Mouse (Mus musculus) neural tube, embryonic 11.5 days (tissue): ENCODE measurements around the gene Bex4. TPM values are rescaled to one million over a fixed set of nuclear protein-coding genes. Genes with fewer than 3 reads are reported as not detected.

Source experiments
- ATAC-seq: fragments of 200-750 bp; cut with Nextera tagmentation; 2 replicates; pipeline ENCODE4 v1.8.0; 2017; ENCODE audit warnings: moderate number of reproducible peaks, mild to moderate bottlenecking, moderate TSS enrichment, moderate library complexity; ENCODE audit not compliant: insufficient read depth, low FRiP score, low TSS enrichment
- DNase-seq: peaks from one replicate; pipeline ENCODE4 v3.0.0-alpha.2; 2015; ENCODE audit warnings: low spot score
- H3K27ac ChIP-seq: fragments of 300-500 bp; sonication (generic); 2 replicates; pipeline ENCODE4 v1.5.1; 2014; ENCODE audit warnings: low read depth, mild to moderate bottlenecking, low read length
- H3K27me3 ChIP-seq: fragments of 300-500 bp; sonication (generic); 2 replicates; pipeline ENCODE4 v1.6.1; 2014; ENCODE audit warnings: mild to moderate bottlenecking, low read length, mixed read lengths; ENCODE audit not compliant: control insufficient read depth, insufficient read depth
- H3K36me3 ChIP-seq: fragments of 300-500 bp; sonication (generic); 2 replicates; pipeline ENCODE4 v1.6.1; 2014; ENCODE audit warnings: mild to moderate bottlenecking, low read length, moderate library complexity, mixed read lengths; ENCODE audit not compliant: control insufficient read depth, insufficient read depth
- H3K4me1 ChIP-seq: fragments of 300-500 bp; sonication (generic); 2 replicates; pipeline ENCODE4 v1.6.1; 2014; ENCODE audit warnings: low read length, mixed read lengths; ENCODE audit not compliant: control insufficient read depth, insufficient read depth
- H3K4me2 ChIP-seq: fragments of 300-500 bp; sonication (generic); 2 replicates; pipeline ENCODE4 v1.6.1; 2014; ENCODE audit warnings: low read depth, mild to moderate bottlenecking, moderate library complexity
- H3K4me3 ChIP-seq: fragments of 300-500 bp; sonication (generic); 2 replicates; pipeline ENCODE4 v1.5.1; 2014; ENCODE audit warnings: low read depth, low read length
- H3K9ac ChIP-seq: fragments of 300-500 bp; sonication (generic); 2 replicates; pipeline ENCODE4 v1.6.1; 2014; ENCODE audit warnings: mild to moderate bottlenecking, low read length
- H3K9me3 ChIP-seq: fragments of 300-500 bp; sonication (generic); 2 replicates; pipeline ENCODE4 v1.6.1; 2016; ENCODE audit warnings: low read length; ENCODE audit not compliant: control insufficient read depth
- WGBS: fragments of 180-500 bp; shearing (Covaris S2); extraction: QIAGEN DNeasy Blood & Tissue Kit; methylation state at CpG from one replicate; pipeline ENCODE4 v1.1.7; 2014; 5-methylcytosine and 5-hydroxymethylcytosine counted together
- microRNA-seq: library from miRNA; unstranded; fragments of <30 nt; microRNA quantifications from one replicate; pipeline ENCODE4, GENCODE M21; 2016
- polyA plus RNA-seq: library from polyadenylated mRNA; unstranded; fragments of >200 nt; fragmentation: Nextera tagmentation; extraction: Ambion mirVana; gene quantifications from 2 replicates; pipeline ENCODE4 v1.2.1, GENCODE M21; 2014

The Bex4 gene
- polyA plus RNA-seq, 1 experiment from 2014 or later: 65.6 TPM

DNA sequence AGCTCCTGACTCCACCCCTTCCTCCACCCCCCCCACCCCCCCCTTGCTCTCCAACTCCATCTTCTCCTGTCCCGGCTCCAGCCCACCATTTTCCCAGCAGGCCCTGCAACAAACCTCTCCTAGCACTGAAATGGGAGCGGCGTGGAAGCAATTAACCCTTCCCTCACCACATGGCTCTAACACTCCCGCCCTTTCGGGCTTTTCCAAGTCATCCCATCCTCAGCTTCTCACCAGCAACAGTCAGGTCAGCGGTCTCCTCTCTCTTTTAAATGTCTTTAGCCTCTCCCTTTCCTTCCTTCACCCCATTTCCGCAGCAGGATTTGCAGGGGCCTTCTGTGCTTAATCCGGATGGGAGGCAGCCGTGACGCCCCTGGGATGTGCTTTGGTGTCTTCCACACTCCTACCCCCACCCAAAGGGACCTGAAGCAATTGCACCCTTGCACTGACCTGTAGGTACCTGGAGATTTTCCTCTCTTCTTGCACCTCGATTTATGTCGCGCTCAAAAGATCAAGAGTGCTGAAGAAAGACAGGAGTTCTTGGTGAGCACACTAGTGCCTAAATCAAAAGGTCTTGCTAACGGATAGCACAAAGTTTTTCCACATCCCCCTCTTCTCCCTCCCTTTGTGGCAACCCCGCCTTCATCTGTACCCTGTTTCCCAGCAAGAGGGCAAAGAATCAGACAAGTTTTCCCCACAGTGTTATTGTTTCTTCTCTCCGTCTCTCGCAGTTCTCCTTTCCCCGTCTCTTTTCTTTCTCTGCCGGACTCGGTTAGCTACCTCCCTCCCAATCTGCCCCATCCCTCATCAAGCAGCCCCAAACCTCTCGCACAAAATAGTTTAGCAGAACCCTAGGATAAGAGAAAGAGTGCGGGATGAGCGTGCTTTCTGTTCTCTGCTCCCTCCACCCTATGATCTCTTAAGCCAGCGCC, 32.7 kb downstream of the Bex4 start:
- Histone ChIP-seq H3K4me1 (no peaks in the 10 kb centered on the region), H3K27me3 (no peaks in the 10 kb centered on the region), H3K36me3 (no peaks in the 10 kb centered on the region), H3K27ac (peak overlapping the region; percentile 31; the same call in 1 of the 2 replicates), H3K4me2 (peak overlapping the region; percentile 41), H3K9me3 (no peaks in the 10 kb centered on the region), H3K4me3 (peak overlapping the region; percentile 45), H3K9ac (peak overlapping the region; percentile 59)
- ATAC-seq: peak; percentile 58
- WGBS: 25% methylated on average over 24 of the region's 24 CpGs
- DNase-seq: peak; percentile 73

DNA sequence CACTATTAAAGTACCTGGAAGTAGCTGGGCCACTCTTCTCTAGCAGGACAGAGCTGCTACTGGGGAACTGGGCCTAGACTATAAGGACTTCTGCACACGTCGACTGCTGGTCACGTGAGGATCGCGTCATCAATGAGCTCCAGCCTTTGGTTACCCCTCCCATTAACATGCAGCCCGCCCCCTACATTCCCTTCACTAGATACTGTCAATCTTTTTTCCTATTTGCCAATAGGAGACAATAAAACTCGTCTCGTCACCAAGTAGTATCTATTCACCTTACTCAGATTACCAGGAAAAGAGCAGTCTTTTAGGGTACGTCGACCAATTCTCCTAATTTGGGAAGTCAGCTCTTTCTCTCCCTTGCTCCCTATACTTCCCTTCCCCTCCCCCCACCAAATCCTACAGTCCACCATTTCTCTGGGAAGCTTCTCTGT, 33.3 kb downstream of the Bex4 start, which contains the start of gene Tceal8:
Gene Tceal8, minus strand, starts transcription at position 225 of the 434 bp plus-strand sequence.
- peak within 1 kb of the TSS; percentile 59 for H3K9ac ChIP-seq
- peak within 1 kb of the TSS; percentile 41 for H3K4me2 ChIP-seq
- no peaks in the 10 kb centered on the region for H3K4me1 ChIP-seq
- H3K4me3 ChIP-seq: peak within 1 kb of the TSS; percentile 45
- no peaks in the 10 kb centered on the region for H3K9me3 ChIP-seq
- peak within 1 kb of the TSS; percentile 64; the same call in 1 of the 2 replicates for H3K27ac ChIP-seq
- H3K27me3 ChIP-seq: no peaks in the 10 kb centered on the region
- WGBS: 16% methylated on average over 10 of the region's 10 CpGs
- no peaks in the 10 kb centered on the region for H3K36me3 ChIP-seq
- ATAC-seq (peak; percentile 96), DNase-seq (peak; percentile 83)

DNA sequence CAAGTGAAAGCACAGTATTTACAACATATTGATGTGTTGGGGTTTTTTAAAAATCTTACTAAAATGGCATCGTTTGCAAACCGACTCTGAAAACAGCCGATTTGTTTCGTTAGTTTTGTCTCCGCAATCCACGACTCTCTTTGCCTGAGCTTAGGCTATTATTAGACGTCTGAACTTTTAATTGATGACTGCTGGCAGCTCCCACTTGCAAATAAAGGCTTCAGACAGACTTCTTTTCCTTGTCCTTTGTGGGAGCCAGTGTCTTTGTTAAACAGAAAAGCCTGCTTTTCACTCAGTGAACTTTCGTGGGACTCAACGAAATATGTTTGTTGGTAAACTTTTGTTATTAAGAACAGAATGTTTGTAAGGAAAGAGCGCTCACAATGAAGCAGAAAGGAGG, 34.0 kb downstream of the Bex4 start:
- WGBS: 26% methylated on average over 10 of the region's 10 CpGs
- H3K4me2 ChIP-seq: peak overlapping the region; percentile 32

DNA sequence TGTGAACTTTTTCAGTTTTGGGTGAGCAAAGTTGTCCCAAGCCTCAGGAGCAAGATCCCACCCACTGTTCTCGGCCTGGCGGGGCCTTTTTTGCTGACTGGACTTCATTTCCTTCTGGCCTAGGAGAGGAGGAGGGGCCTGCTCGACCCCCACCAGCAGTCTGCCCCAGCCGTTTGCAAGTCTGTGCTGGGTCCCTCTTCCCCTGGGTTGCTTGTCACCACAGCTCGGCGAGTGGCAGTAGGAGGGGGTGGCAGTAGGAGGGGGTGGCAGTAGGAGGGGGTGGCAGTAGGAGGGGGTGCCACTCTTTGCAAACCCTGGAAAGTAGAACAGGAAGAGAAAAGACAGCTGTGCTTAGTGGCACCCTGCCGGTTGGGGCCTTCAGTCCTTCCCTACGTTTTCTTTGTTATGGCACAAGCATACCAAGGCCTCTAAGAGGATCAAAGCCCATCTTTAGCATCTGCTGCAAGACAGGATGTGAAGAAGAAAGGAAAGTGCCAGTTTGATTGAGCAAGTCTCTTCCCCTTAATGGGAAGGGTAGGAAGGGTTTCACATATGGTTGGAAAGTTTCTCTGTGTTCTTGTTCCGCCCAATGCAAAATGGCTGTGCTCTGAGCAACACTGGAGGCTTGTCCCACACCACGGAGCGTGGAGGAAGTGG, 42.2 kb downstream of the Bex4 start:
- H3K4me3 ChIP-seq: no peak overlapping the region
- H3K9ac ChIP-seq: no peak overlapping the region
- H3K9me3 ChIP-seq: no peaks in the 10 kb centered on the region
- 21% methylated on average over 11 of the region's 11 CpGs for WGBS
- ATAC-seq (no peak), DNase-seq (peak; percentile 22)
- H3K27me3 ChIP-seq: no peaks in the 10 kb centered on the region
- no peak overlapping the region for H3K4me2 ChIP-seq
- H3K27ac ChIP-seq: no peak overlapping the region
- no peaks in the 10 kb centered on the region for H3K4me1 ChIP-seq
- no peaks in the 10 kb centered on the region for H3K36me3 ChIP-seq

More for the DNA sequence above, 34.0 kb downstream of the Bex4 start:
- peak overlapping the region; percentile 3 for H3K4me3 ChIP-seq
- no peak overlapping the region for H3K9ac ChIP-seq
- H3K4me1 ChIP-seq: no peaks in the 10 kb centered on the region
- H3K27ac ChIP-seq: peak overlapping the region; percentile 64; the same call in 1 of the 2 replicates
- no peaks in the 10 kb centered on the region for H3K27me3 ChIP-seq
- no peak for ATAC-seq
- peak; percentile 17 for DNase-seq
- H3K9me3 ChIP-seq: no peaks in the 10 kb centered on the region
- H3K36me3 ChIP-seq: no peaks in the 10 kb centered on the region

DNA sequence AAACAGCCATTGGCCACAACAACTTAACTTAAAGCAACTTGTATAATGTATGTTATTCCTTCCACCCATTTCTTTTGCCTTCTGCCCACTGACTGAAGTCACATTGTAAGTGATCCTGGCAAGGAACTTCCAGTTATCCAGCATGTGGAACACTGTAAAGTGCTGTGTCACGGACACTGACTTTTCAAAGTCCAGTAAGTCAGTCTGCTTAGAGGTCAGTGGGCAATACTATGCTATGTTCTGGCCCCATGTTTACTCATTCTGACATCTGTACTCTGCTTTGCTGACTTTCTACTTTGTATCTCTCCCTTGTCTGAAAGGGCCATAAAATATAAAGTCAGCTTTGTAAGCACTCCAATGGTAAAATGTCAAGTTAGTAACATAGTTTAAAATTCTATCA, 44.3 kb downstream of the Bex4 start:
- H3K27me3 ChIP-seq: no peaks in the 10 kb centered on the region
- DNase-seq: no peak
- H3K4me3 ChIP-seq: no peak overlapping the region
- H3K9me3 ChIP-seq: no peaks in the 10 kb centered on the region
- ATAC-seq: no peak
- no peak overlapping the region for H3K4me2 ChIP-seq
- no peaks in the 10 kb centered on the region for H3K36me3 ChIP-seq
- no peak overlapping the region for H3K9ac ChIP-seq
- WGBS: 74% methylated on average over 1 of the region's 1 CpGs
- H3K4me1 ChIP-seq: no peaks in the 10 kb centered on the region
- no peak overlapping the region for H3K27ac ChIP-seq

Small RNA genes within 50 kb of the gene (microRNA-seq; reads per million reads assigned to microRNA genes)
- not detected for gene Mir6383

Other genes starting within 250 kb of the Bex4 start
- gene Arxes2, start 145.2 kb upstream of the Bex4 start, polyA plus RNA-seq: 109 and 123 TPM in 2 replicates
- 42.7 and 44.7 TPM in 2 replicates for gene Arxes1, start 105.6 kb upstream of the Bex4 start, polyA plus RNA-seq
- 273 and 298 TPM in 2 replicates for gene Bex2, start 70.8 kb upstream of the Bex4 start, polyA plus RNA-seq
- not detected in 2 replicates for gene Nxf3, start 53.7 kb upstream of the Bex4 start, polyA plus RNA-seq
- gene Tceal8, start 33.3 kb downstream of the Bex4 start, polyA plus RNA-seq: 201 and 224 TPM in 2 replicates
- 1.4 and 4.3 TPM in 2 replicates for gene Tceal5, start 64.9 kb downstream of the Bex4 start, polyA plus RNA-seq
- 4.0 and 5.6 TPM in 2 replicates for gene Tceal7, start 75.8 kb downstream of the Bex4 start, polyA plus RNA-seq
- 111 and 118 TPM in 2 replicates for gene Bex1, start 76.5 kb downstream of the Bex4 start, polyA plus RNA-seq
- gene Tceal9, start 106.1 kb downstream of the Bex4 start, polyA plus RNA-seq: 410 and 445 TPM in 2 replicates
- gene Bex3, start 131.3 kb downstream of the Bex4 start, polyA plus RNA-seq: 670 and 697 TPM in 2 replicates